Mouse (Mus musculus) MEL (cell line): Measurements from ENCODE around the gene S1pr3. TPM values are rescaled to one million over a fixed set of nuclear protein-coding genes. Genes with fewer than 3 reads are reported as not detected.

Experiments
- DNase-seq: peaks from one replicate; pipeline ENCODE4 v3.0.0; 2011; ENCODE audit warnings: low read depth, low spot score
- H3K27ac ChIP-seq: 2 replicates; pipeline ENCODE4 v1.5.1; 2012; ENCODE audit warnings: low read depth, mild to moderate bottlenecking, control low read depth, low read length, moderate library complexity; ENCODE audit not compliant: control insufficient read depth
- H3K27me3 ChIP-seq, 2 experiments: fragments of 150-350 bp in 1 of 2; sonication (generic) in 1 of 2; 2 replicates each; pipeline ENCODE4 v1.6.1; 2012; ENCODE audit warnings: low read length in 2 of 2, mild to moderate bottlenecking in 2 of 2, improper control_type of control experiment in 1 of 2, moderate library complexity in 1 of 2; ENCODE audit not compliant: insufficient read depth in 2 of 2, control insufficient read depth in 1 of 2
- H3K36me3 ChIP-seq, 2 experiments: 2 replicates each; pipeline ENCODE4 v1.6.1; 2012 to 2014; ENCODE audit warnings: low read length in 2 of 2, improper control_type of control experiment in 1 of 2, inconsistent platforms in 1 of 2, mild to moderate bottlenecking in 1 of 2; ENCODE audit not compliant: insufficient read depth in 2 of 2, control insufficient read depth in 1 of 2
- H3K4me1 ChIP-seq, 2 experiments: fragments of 150-350 bp in 1 of 2; sonication (generic) in 1 of 2; 2 replicates each; pipeline ENCODE4 v1.6.1; 2012; ENCODE audit warnings: low read length in 2 of 2, improper control_type of control experiment in 1 of 2, mild to moderate bottlenecking in 1 of 2; ENCODE audit not compliant: insufficient read depth in 2 of 2, control insufficient read depth in 1 of 2
- H3K4me3 ChIP-seq, 2 experiments: fragments of 150-350 bp in 1 of 2; sonication (generic) in 1 of 2; 2 replicates each; pipeline ENCODE4 v1.5.1; 2012; ENCODE audit warnings: low read depth in 2 of 2, low read length in 2 of 2, mild to moderate bottlenecking in 2 of 2, moderate library complexity in 2 of 2, control low read depth in 1 of 2, improper control_type of control experiment in 1 of 2; ENCODE audit not compliant: control insufficient read depth in 1 of 2, insufficient read depth in 1 of 2
- H3K79me2 ChIP-seq: 2 replicates; pipeline ENCODE4 v1.6.1; 2012; ENCODE audit warnings: mild to moderate bottlenecking, low read length, moderate library complexity; ENCODE audit not compliant: control insufficient read depth, poor library complexity, insufficient read depth
- H3K9ac ChIP-seq: 2 replicates; pipeline ENCODE4 v1.6.1; 2012; ENCODE audit warnings: low read depth, mild to moderate bottlenecking, control low read depth, low read length, moderate library complexity; ENCODE audit not compliant: control insufficient read depth, poor library complexity, severe bottlenecking
- H3K9me3 ChIP-seq: fragments of 150-350 bp; sonication (generic); replicated peaks from 2 replicates; pipeline ENCODE4 v1.6.1; 2012; ENCODE audit warnings: mild to moderate bottlenecking, low read length, improper control_type of control experiment, moderate library complexity; ENCODE audit not compliant: insufficient read depth
- BHLHE40 ChIP-seq: IDR thresholded peaks from 2 replicates; pipeline ENCODE4 v1.6.1; 2012; ENCODE audit warnings: low read depth, mild to moderate bottlenecking, inconsistent platforms, low read length, improper control_type of control experiment, borderline replicate concordance
- CHD1 ChIP-seq: IDR thresholded peaks from 2 replicates; pipeline ENCODE4 v1.6.1; 2012; ENCODE audit warnings: low read depth, mild to moderate bottlenecking, inconsistent platforms, low read length, improper control_type of control experiment
- CTCF ChIP-seq, 3 experiments: IDR thresholded peaks in 2 of 3; conservative IDR thresholded peaks in 1 of 3; 2 replicates each; pipeline ENCODE4 v1.5.1; 2011 to 2012; ENCODE audit warnings: low read length in 3 of 3, low read depth in 2 of 3, mild to moderate bottlenecking in 2 of 3, improper control_type of control experiment in 1 of 3, inconsistent platforms in 1 of 3, mixed read lengths in 1 of 3, moderate library complexity in 1 of 3; ENCODE audit not compliant: control insufficient read depth in 1 of 3, insufficient read depth in 1 of 3, poor library complexity in 1 of 3, severe bottlenecking in 1 of 3
- E2F4 ChIP-seq: IDR thresholded peaks from 2 replicates; pipeline ENCODE4 v1.6.1; 2011; ENCODE audit warnings: low read depth, low read length, improper control_type of control experiment, borderline replicate concordance
- KAT2A ChIP-seq: conservative IDR thresholded peaks from 2 replicates; pipeline ENCODE4 v1.6.1; 2012; ENCODE audit warnings: low read depth, low read length, improper control_type of control experiment, inconsistent platforms
- MEF2A ChIP-seq: IDR thresholded peaks from 2 replicates; pipeline ENCODE4 v1.6.1; 2014; ENCODE audit warnings: low read depth, mild to moderate bottlenecking, inconsistent platforms, low read length, improper control_type of control experiment; ENCODE audit not compliant: poor library complexity, insufficient replicate concordance, severe bottlenecking; ENCODE audit errors: extremely low read depth
- MXI1 ChIP-seq: IDR thresholded peaks from 2 replicates; pipeline ENCODE4 v1.6.1; 2011; ENCODE audit warnings: mild to moderate bottlenecking, low read depth, low read length, improper control_type of control experiment
- POLR2AphosphoS5 ChIP-seq: IDR thresholded peaks from 2 replicates; pipeline ENCODE4 v1.6.1; 2012; ENCODE audit warnings: low read depth, borderline replicate concordance, mild to moderate bottlenecking, inconsistent platforms, low read length, moderate library complexity, mixed read lengths
- RCOR1 ChIP-seq: IDR thresholded peaks from 2 replicates; pipeline ENCODE4 v1.6.1; 2012; ENCODE audit warnings: low read depth, mild to moderate bottlenecking, inconsistent platforms, low read length, improper control_type of control experiment
- SIN3A ChIP-seq: IDR thresholded peaks from 2 replicates; pipeline ENCODE4 v1.6.1; 2012; ENCODE audit warnings: low read length, improper control_type of control experiment, inconsistent platforms
- TAL1 ChIP-seq: IDR thresholded peaks from 2 replicates; pipeline ENCODE4 v1.6.1; 2012; ENCODE audit warnings: mild to moderate bottlenecking, inconsistent platforms, low read length, moderate library complexity, mixed read lengths
- TCF12 ChIP-seq: IDR thresholded peaks from 2 replicates; pipeline ENCODE4 v1.6.1; 2014; ENCODE audit warnings: low read depth, mild to moderate bottlenecking, inconsistent platforms, low read length, improper control_type of control experiment, moderate library complexity
- ZKSCAN1 ChIP-seq: IDR thresholded peaks from 2 replicates; pipeline ENCODE4 v1.6.1; 2012; ENCODE audit warnings: low read depth, mild to moderate bottlenecking, inconsistent platforms, low read length, improper control_type of control experiment, moderate library complexity
- ZMIZ1 ChIP-seq: IDR thresholded peaks from 2 replicates; pipeline ENCODE4 v1.6.1; 2012; ENCODE audit warnings: low read depth, mild to moderate bottlenecking, inconsistent platforms, low read length, improper control_type of control experiment, moderate library complexity
- polyA plus RNA-seq, 2 experiments: library from polyadenylated mRNA; stranded (reverse) in 1 of 2; unstranded in 1 of 2; fragments of >175 nt in 1 of 2; fragments of >200 nt in 1 of 2; gene quantifications; 2 replicates each; pipeline versions ENCODE4 v1.2.1 to v1.2.4; 2012; ENCODE audit warnings: low replicate concordance in 2 of 2, low read depth in 1 of 2; ENCODE audit not compliant: insufficient read length in 2 of 2, insufficient read depth in 1 of 2, missing spikeins in 1 of 2
- total RNA-seq: library from RNA; depleted of rRNA; stranded (reverse); fragments of 300-350 nt; gene quantifications from 2 replicates; pipeline ENCODE4 v1.2.3, GENCODE M21; 2012

S1pr3 gene
- total and polyA plus RNA-seq, 3 experiments, result not detected

- Histone ChIP-seq H3K4me3 (no peak overlapping the region), H3K4me1 (no peaks in the 10 kb centered on the region), H3K27me3 (no peaks in the 10 kb centered on the region), H3K36me3 (no peaks in the 10 kb centered on the region), H3K79me2 (no peaks in the 10 kb centered on the region), H3K9me3 (no peaks in the 10 kb centered on the region), H3K9ac (no peak overlapping the region), H3K27ac (no peak overlapping the region)
- no peak for TF ChIP-seq BHLHE40
- no peak for TF ChIP-seq TCF12
- no peak for TF ChIP-seq MEF2A
- TF ChIP-seq ZMIZ1, result no peak
- no peak for TF ChIP-seq CTCF (IDR thresholded peaks at IDR 0.05 in 2 of 3, conservative IDR thresholded peaks at IDR 0.05 in 1 of 3; ENCODE audit: control insufficient read depth in 1 of 3, insufficient read depth in 1 of 3, low read depth in 2 of 3, low read length in 3 of 3, poor library complexity in 1 of 3, severe bottlenecking in 1 of 3)
- TF ChIP-seq E2F4, result no peak
- no peak for TF ChIP-seq CHD1
- TF ChIP-seq MXI1, result no peak
- no peak for TF ChIP-seq RCOR1
- no peak for TF ChIP-seq SIN3A
- no peak for TF ChIP-seq ZKSCAN1
- no peak for TF ChIP-seq POLR2AphosphoS5
- DNase-seq, result no peak
These were observed 8.9 kb upstream of the S1pr3 start for GRCm38 (mm10) chr13:51399562-51399961.

GRCm38 (mm10) chr13:51400186-51400719 lies 8.2 kb upstream of the S1pr3 start:
- no peaks in the 10 kb centered on the region for H3K36me3 ChIP-seq
- no peak overlapping the region for H3K9ac ChIP-seq
- no peaks in the 10 kb centered on the region for H3K4me1 ChIP-seq
- TF ChIP-seq SIN3A (no peak), MEF2A (no peak), KAT2A (no peak), TAL1 (no peak)
- H3K4me3 ChIP-seq, result no peak overlapping the region
- no peaks in the 10 kb centered on the region for H3K9me3 ChIP-seq
- H3K27ac ChIP-seq, result no peak overlapping the region
- no peaks in the 10 kb centered on the region for H3K79me2 ChIP-seq
- no peak for DNase-seq
- no peaks in the 10 kb centered on the region for H3K27me3 ChIP-seq
